Comparison of ENCODE assay signal across 9 mouse cellular contexts in the genomic region with DNA sequence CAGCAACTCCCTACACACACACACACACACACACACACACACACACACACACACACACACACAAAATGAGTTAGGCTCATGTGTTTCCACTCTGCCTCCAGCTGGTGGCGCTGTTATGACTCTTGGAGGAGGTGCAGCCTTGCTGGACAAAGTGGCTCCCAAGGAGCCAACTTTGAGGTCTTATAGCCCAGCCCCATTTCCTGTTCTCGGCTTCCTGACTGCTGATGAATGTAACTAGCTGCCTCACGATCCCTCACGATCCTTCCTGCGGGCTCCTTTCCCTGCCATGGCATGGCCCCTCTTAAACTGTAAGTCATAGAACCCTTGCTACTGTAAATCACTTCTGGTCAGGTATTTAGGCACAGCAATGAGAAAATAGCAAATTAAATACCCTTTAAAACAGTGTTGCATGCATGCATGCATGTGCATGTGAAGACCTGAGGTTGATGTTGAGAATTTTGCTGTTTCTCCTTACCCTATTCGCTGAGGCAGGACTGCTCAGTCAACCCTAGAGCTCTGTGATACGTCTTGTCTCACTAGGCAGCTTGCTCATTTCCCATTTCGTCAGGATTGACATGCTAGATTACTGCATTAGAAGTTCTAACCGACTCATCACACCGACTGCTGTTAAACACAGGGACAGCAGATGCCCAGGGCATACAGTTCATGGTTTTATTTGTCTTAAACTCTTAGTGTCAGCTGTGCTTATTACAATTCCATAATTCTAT. TPM values are rescaled to one million over a fixed set of nuclear protein-coding genes. Genes with fewer than 3 reads are reported as not detected.
A peak's percentile ranks its signal among the peaks of the same experiment; 100 is the strongest.
DNase-seq lines count a peak whose midpoint lies in the region; ATAC-seq and TF ChIP-seq lines count a peak whose summit lies in the region.
"Had no signal": no experiment of that assay in that cellular context is flagged by ENCODE, and none has a peak within 500 bp of the region (broad histone marks: within the 10 kb centered on the region; RNA-seq: fewer than 3 reads in every experiment).

No protein-coding gene starts in this region.

- no peak for DNase-seq in Patski (ENCODE audit: low read depth, low spot score)
- peak; percentile 51 for DNase-seq in gastrocnemius, postnatal 14 days
- DNase-seq in thymus, postnatal 25 days = peak; percentile 79
- DNase-seq in yolk sac, embryonic 10.5 days (ENCODE audit: low spot score) = no peak

- intact Hi-C loops in gastrocnemius, postnatal 14 days (cut with DNase I; ENCODE audit: low total_unique reads) = no loop called here

- no peak overlapping the region for H3K4me3 ChIP-seq in intestine, postnatal 0 days (ENCODE audit: low read depth, low read length)
- no peak overlapping the region for H3K4me3 ChIP-seq in intestine, embryonic 16.5 days (ENCODE audit: low read length)
- no peak overlapping the region for H3K4me3 ChIP-seq in kidney, embryonic 16.5 days (ENCODE audit: low read length)
- H3K4me3 ChIP-seq in macrophage (ENCODE audit: inconsistent target) = peak overlapping the region; percentile 5; the same call in 1 of the 2 replicates
- H3K4me3 ChIP-seq: midbrain, embryonic 12.5 days had no signal

- no peaks in the 10 kb centered on the region for H3K36me3 ChIP-seq in intestine, postnatal 0 days (ENCODE audit: control insufficient read depth, insufficient read depth)
- no peaks in the 10 kb centered on the region for H3K36me3 ChIP-seq in intestine, embryonic 16.5 days (ENCODE audit: control insufficient read depth, insufficient read depth, low read length)
- no peaks in the 10 kb centered on the region for H3K36me3 ChIP-seq in kidney, embryonic 16.5 days (ENCODE audit: insufficient read depth, low read length)
- H3K36me3 ChIP-seq in macrophage (ENCODE audit: inconsistent target) = no peaks in the 10 kb centered on the region
- H3K36me3 ChIP-seq: midbrain, embryonic 12.5 days had no signal

- CTCF ChIA-PET in Patski (lab: Charles Lee) = interaction anchor here (0.6 to 2.0 kb wide), 10 partner anchors 9 to 128 kb away, joined by 3 to 9 read pairs (median 3); no protein-coding TSS in a partner anchor

- ATAC-seq in intestine, postnatal 0 days = no peak
- ATAC-seq in intestine, embryonic 16.5 days = no peak
- peak; percentile 65 for ATAC-seq in Patski
- no peak for ATAC-seq in kidney, embryonic 16.5 days (ENCODE audit: low FRiP score, low TSS enrichment)

- 0 out of 2 replicates have a peak overlapping the region, but pooled peaks have one; percentile 14 for H3K4me2 ChIP-seq in intestine, postnatal 0 days (replicated peaks; ENCODE audit: low read depth)
- H3K4me2 ChIP-seq in intestine, embryonic 16.5 days (ENCODE audit: low read depth, low read length) = no peak overlapping the region
- peak overlapping the region; percentile 38 for H3K4me2 ChIP-seq in kidney, embryonic 16.5 days (replicated peaks; ENCODE audit: low read depth, low read length)
- H3K4me2 ChIP-seq: midbrain, embryonic 12.5 days had no signal

- no peaks in the 10 kb centered on the region for H3K79me2 ChIP-seq in macrophage (ENCODE audit: inconsistent target)

- no peaks in the 10 kb centered on the region for H3K9me3 ChIP-seq in intestine, postnatal 0 days (ENCODE audit: control insufficient read depth)
- H3K9me3 ChIP-seq in intestine, embryonic 16.5 days (ENCODE audit: control insufficient read depth, low read length) = no peaks in the 10 kb centered on the region
- H3K9me3 ChIP-seq in kidney, embryonic 16.5 days (ENCODE audit: low read length) = no peaks in the 10 kb centered on the region
- H3K9me3 ChIP-seq: midbrain, embryonic 12.5 days had no signal

- no peaks in the 10 kb centered on the region for H3K27me3 ChIP-seq in intestine, postnatal 0 days (replicated peaks; ENCODE audit: control insufficient read depth, insufficient read depth, low read length)
- H3K27me3 ChIP-seq in intestine, embryonic 16.5 days (replicated peaks; ENCODE audit: control insufficient read depth, insufficient read depth, low read length) = no peaks in the 10 kb centered on the region
- H3K27me3 ChIP-seq in Patski = no peaks in the 10 kb centered on the region
- no peaks in the 10 kb centered on the region for H3K27me3 ChIP-seq in kidney, embryonic 16.5 days (ENCODE audit: insufficient read depth, low read length)
- H3K27me3 ChIP-seq: midbrain, embryonic 12.5 days had no signal

- TF ChIP-seq CTCF in intestine, postnatal 0 days (IDR thresholded peaks at IDR 0.05; ENCODE audit: low read depth) = peak; percentile 71
- peak; percentile 62 for TF ChIP-seq CTCF in Patski (IDR thresholded peaks at IDR 0.05)

- 52% methylated on average over 10 of the region's 10 CpGs for WGBS in intestine, postnatal 0 days
- 43% methylated on average over 10 of the region's 10 CpGs for WGBS in intestine, embryonic 16.5 days
- WGBS in kidney, embryonic 16.5 days = 22% methylated on average over 10 of the region's 10 CpGs
- WGBS in macrophage (ENCODE audit: missing documents) = 4% methylated on average over 9 of the region's 10 CpGs

- POLR2A ChIA-PET in Patski (lab: Charles Lee) = interaction anchor here (0.6 to 1.9 kb wide), 2 partner anchors 11 to 1977 kb away, joined by 3 to 5 read pairs; a partner anchor contains a TSS

- in situ Hi-C loops in Patski (cut with MboI; ENCODE audit: low pct_unique_long_range_greater_than_20kb) = no loop called here

- no peak overlapping the region for H3K27ac ChIP-seq in intestine, postnatal 0 days (ENCODE audit: low read depth, low read length)
- H3K27ac ChIP-seq in intestine, embryonic 16.5 days (ENCODE audit: low read length) = no peak overlapping the region
- H3K27ac ChIP-seq in kidney, embryonic 16.5 days (ENCODE audit: low read length) = no peak overlapping the region
- peak overlapping the region; percentile 54 for H3K27ac ChIP-seq in macrophage
- H3K27ac ChIP-seq: midbrain, embryonic 12.5 days had no signal

- H3K9ac ChIP-seq in intestine, postnatal 0 days (ENCODE audit: low read depth, low read length) = no peak overlapping the region
- no peak overlapping the region for H3K9ac ChIP-seq in intestine, embryonic 16.5 days (ENCODE audit: low read depth, low read length)
- H3K9ac ChIP-seq in kidney, embryonic 16.5 days (replicated peaks; ENCODE audit: low read length) = no peak overlapping the region
- H3K9ac ChIP-seq: midbrain, embryonic 12.5 days had no signal

- no peaks in the 10 kb centered on the region for H3K4me1 ChIP-seq in intestine, postnatal 0 days (replicated peaks; ENCODE audit: control insufficient read depth, insufficient read depth, low read length)
- H3K4me1 ChIP-seq in intestine, embryonic 16.5 days (ENCODE audit: control insufficient read depth, insufficient read depth, low read length) = no peaks in the 10 kb centered on the region
- no peaks in the 10 kb centered on the region for H3K4me1 ChIP-seq in kidney, embryonic 16.5 days (ENCODE audit: insufficient read depth, low read length)
- H3K4me1 ChIP-seq: midbrain, embryonic 12.5 days had no signal

RNA-seq across cellular contexts. Expression of a gene that starts 11.4 kb away (rescaled TPM):
- 40.3 and 46.4 TPM in 2 replicates for polyA plus RNA-seq in intestine, postnatal 0 days (2015; fragmentation: Nextera tagmentation; extraction: Ambion mirVana)
- 40.4 and 45.5 TPM in 2 replicates for polyA plus RNA-seq in intestine, embryonic 16.5 days (2015; fragmentation: Nextera tagmentation; extraction: Ambion mirVana)
- polyA plus RNA-seq in Patski (2021) (62.2 TPM), macrophage (2018) (25.2 to 36.1 TPM (median 33.8 TPM) in 3 replicates)
- total RNA-seq in gastrocnemius, postnatal 14 days (2021) = 10 to 100 TPM; 22.2 to 31.3 TPM
- 61.2 and 72.9 TPM in 2 replicates for polyA plus RNA-seq in kidney, embryonic 16.5 days (2015; fragmentation: Nextera tagmentation; extraction: Ambion mirVana)
- 100 to 1,000 TPM; 446 to 670 (median 575) TPM for total RNA-seq in macrophage (2018; cell fraction: chromatin; rRNA removed)
- total RNA-seq in macrophage (2018; cell fraction: cytosol; rRNA removed) = 10 to 100 TPM; 44.4 to 84.1 (median 60.2) TPM
- total RNA-seq in macrophage (2018; cell fraction: nucleus; rRNA removed) = 100 to 1,000 TPM; 214 to 425 (median 313) TPM

RNA-seq across cellular contexts. Expression of a gene that starts 18.3 kb away (rescaled TPM):
- 0.26 TPM in 2 replicates for polyA plus RNA-seq in intestine, postnatal 0 days (2015; fragmentation: Nextera tagmentation; extraction: Ambion mirVana)
- polyA plus RNA-seq in intestine, embryonic 16.5 days (2015; fragmentation: Nextera tagmentation; extraction: Ambion mirVana) = 0.31 and 0.32 TPM in 2 replicates
- polyA plus RNA-seq in Patski (2021) = 0.30 TPM
- not detected for total RNA-seq in gastrocnemius, postnatal 14 days (2021)
- 0.06 and 0.24 TPM in 2 replicates for polyA plus RNA-seq in kidney, embryonic 16.5 days (2015; fragmentation: Nextera tagmentation; extraction: Ambion mirVana)
- total RNA-seq in macrophage (2018; cell fraction: chromatin; rRNA removed) = under 1 TPM in 14 of 26 experiments, not detected in 12; 0.12 to 0.44 (median 0.26) TPM
- under 1 TPM; 0.03 to 0.94 (median 0.18) TPM for total RNA-seq in macrophage (2018; cell fraction: cytosol; rRNA removed)
- 1 to 10 TPM in 7 of 26 experiments, under 1 TPM in 19; 0.14 to 1.8 (median 0.76) TPM for total RNA-seq in macrophage (2018; cell fraction: nucleus; rRNA removed)
- 0.11 to 0.75 TPM (median 0.19 TPM) in 3 replicates for polyA plus RNA-seq in macrophage (2018)

Comparison
In these comparisons a context has a peak if more than half of its experiments do, and no peak if none do; other contexts are left out.
1. DNase-seq: peak in gastrocnemius, postnatal 14 days (single experiment) and thymus, postnatal 25 days (single experiment); none in Patski (single experiment) and yolk sac, embryonic 10.5 days (single experiment).